Mouse (Mus musculus) liver, embryonic 11.5 days (tissue): ENCODE data around the gene Trpm3. TPM values are rescaled to one million over a fixed set of nuclear protein-coding genes. Genes with fewer than 3 reads are reported as not detected.

Experiments
- ATAC-seq: fragments of 200-750 bp; cut with Nextera tagmentation; replicated peaks from 2 replicates; pipeline ENCODE4 v1.8.0; 2017; ENCODE audit warnings: moderate number of reproducible peaks, mild to moderate bottlenecking, moderate TSS enrichment, moderate library complexity; ENCODE audit not compliant: low FRiP score
- DNase-seq: peaks from one replicate; pipeline ENCODE4 v3.0.0-alpha.2; 2017; ENCODE audit warnings: low spot score
- H3K27ac ChIP-seq: fragments of 300-500 bp; sonication (generic); 2 replicates; pipeline ENCODE4 v1.5.1; 2014; ENCODE audit warnings: mild to moderate bottlenecking, low read depth, low read length, control low read depth
- H3K27me3 ChIP-seq: fragments of 300-500 bp; sonication (generic); replicated peaks from 2 replicates; pipeline ENCODE4 v1.6.1; 2014; ENCODE audit warnings: low read length, mixed read lengths; ENCODE audit not compliant: control insufficient read depth, insufficient read depth
- H3K36me3 ChIP-seq: fragments of 300-500 bp; sonication (generic); 2 replicates; pipeline ENCODE4 v1.6.1; 2014; ENCODE audit warnings: mild to moderate bottlenecking, low read length, moderate library complexity, mixed read lengths; ENCODE audit not compliant: control insufficient read depth, insufficient read depth
- H3K4me1 ChIP-seq: fragments of 300-500 bp; sonication (generic); replicated peaks from 2 replicates; pipeline ENCODE4 v1.6.1; 2014; ENCODE audit warnings: low read length, mixed read lengths; ENCODE audit not compliant: control insufficient read depth, insufficient read depth
- H3K4me2 ChIP-seq: fragments of 300-500 bp; sonication (generic); 2 replicates; pipeline ENCODE4 v1.6.1; 2014; ENCODE audit warnings: mild to moderate bottlenecking, control low read depth, moderate library complexity
- H3K4me3 ChIP-seq: fragments of 300-500 bp; sonication (generic); 2 replicates; pipeline ENCODE4 v1.5.1; 2014; ENCODE audit warnings: low read depth, low read length, control low read depth
- H3K9ac ChIP-seq: fragments of 300-500 bp; sonication (generic); 2 replicates; pipeline ENCODE4 v1.6.1; 2014; ENCODE audit warnings: low read depth, low read length, control low read depth
- H3K9me3 ChIP-seq: fragments of 300-500 bp; sonication (generic); 2 replicates; pipeline ENCODE4 v1.6.1; 2016; ENCODE audit warnings: low read length, inconsistent platforms, mixed read lengths; ENCODE audit not compliant: control insufficient read depth
- WGBS: fragments of 180-500 bp; shearing (Covaris S2); extraction: QIAGEN DNeasy Blood & Tissue Kit; methylation state at CpG from one replicate; pipeline ENCODE4 v1.1.7; 2014; 5-methylcytosine and 5-hydroxymethylcytosine counted together
- polyA plus RNA-seq: library from polyadenylated mRNA; unstranded; fragments of >200 nt; fragmentation: Nextera tagmentation; extraction: Ambion mirVana; gene quantifications from 2 replicates; pipeline ENCODE4 v1.2.1, GENCODE M21; 2014

The Trpm3 gene
- polyA plus RNA-seq, 1 experiment from 2014 or later: 0.26 TPM

GRCm38 (mm10) chr19:22572396-22572795 lies 433.6 kb downstream of the Trpm3 start:
- no peak for DNase-seq
- H3K4me2 ChIP-seq: no peak overlapping the region
- WGBS: 78% methylated on average over 11 of the region's 11 CpGs
- no peak overlapping the region for H3K27ac ChIP-seq
- H3K36me3 ChIP-seq: no peaks in the 10 kb centered on the region
- H3K9me3 ChIP-seq: no peaks in the 10 kb centered on the region
- no peaks in the 10 kb centered on the region for H3K4me1 ChIP-seq
- H3K4me3 ChIP-seq: no peak overlapping the region
- no peak overlapping the region for H3K9ac ChIP-seq
- no peak for ATAC-seq
- H3K27me3 ChIP-seq: no peaks in the 10 kb centered on the region

GRCm38 (mm10) chr19:22572849-22573248 lies 434.0 kb downstream of the Trpm3 start:
- Histone ChIP-seq H3K9ac (no peak overlapping the region), H3K4me2 (no peak overlapping the region), H3K36me3 (no peaks in the 10 kb centered on the region), H3K27me3 (no peaks in the 10 kb centered on the region), H3K4me1 (no peaks in the 10 kb centered on the region), H3K4me3 (no peak overlapping the region), H3K9me3 (no peaks in the 10 kb centered on the region), H3K27ac (no peak overlapping the region)
- DNase-seq (no peak), ATAC-seq (no peak)
- 73% methylated on average over 2 of the region's 2 CpGs for WGBS

GRCm38 (mm10) chr19:22582120-22582745 lies 443.4 kb downstream of the Trpm3 start:
- Histone ChIP-seq H3K4me3 (no peak overlapping the region), H3K4me1 (no peaks in the 10 kb centered on the region), H3K4me2 (no peak overlapping the region), H3K27ac (no peak overlapping the region), H3K36me3 (no peaks in the 10 kb centered on the region), H3K9ac (no peak overlapping the region), H3K9me3 (no peaks in the 10 kb centered on the region), H3K27me3 (no peaks in the 10 kb centered on the region)
- DNase-seq (no peak), ATAC-seq (no peak)
- WGBS: 64% methylated on average over 4 of the region's 4 CpGs

GRCm38 (mm10) chr19:22594492-22594891 lies 455.6 kb downstream of the Trpm3 start:
- Histone ChIP-seq H3K4me2 (no peak overlapping the region), H3K36me3 (no peaks in the 10 kb centered on the region), H3K27ac (no peak overlapping the region), H3K9me3 (no peaks in the 10 kb centered on the region), H3K4me1 (no peaks in the 10 kb centered on the region), H3K9ac (no peak overlapping the region), H3K4me3 (no peak overlapping the region), H3K27me3 (no peaks in the 10 kb centered on the region)
- no peak for ATAC-seq
- DNase-seq: no peak
- 85% methylated on average over 3 of the region's 3 CpGs for WGBS

- no peaks in the 10 kb centered on the region for H3K9me3 ChIP-seq
- H3K27ac ChIP-seq: no peak overlapping the region
- WGBS: 51% methylated on average over 2 of the region's 2 CpGs
- DNase-seq (no peak), ATAC-seq (no peak)
- no peaks in the 10 kb centered on the region for H3K27me3 ChIP-seq
- no peaks in the 10 kb centered on the region for H3K4me1 ChIP-seq
- no peak overlapping the region for H3K9ac ChIP-seq
- H3K4me2 ChIP-seq: no peak overlapping the region
- H3K4me3 ChIP-seq: no peak overlapping the region
- H3K36me3 ChIP-seq: no peaks in the 10 kb centered on the region
These were observed 456.4 kb downstream of the Trpm3 start for GRCm38 (mm10) chr19:22595246-22595645.

GRCm38 (mm10) chr19:22596715-22597114 lies 457.9 kb downstream of the Trpm3 start:
- DNase-seq: no peak
- H3K4me2 ChIP-seq: no peak overlapping the region
- H3K4me1 ChIP-seq: no peaks in the 10 kb centered on the region
- H3K9me3 ChIP-seq: no peaks in the 10 kb centered on the region
- no peak overlapping the region for H3K4me3 ChIP-seq
- no peaks in the 10 kb centered on the region for H3K36me3 ChIP-seq
- H3K27ac ChIP-seq: no peak overlapping the region
- no peak for ATAC-seq
- no peak overlapping the region for H3K9ac ChIP-seq
- 41% methylated on average over 3 of the region's 3 CpGs for WGBS
- no peaks in the 10 kb centered on the region for H3K27me3 ChIP-seq

- no peak overlapping the region for H3K4me3 ChIP-seq
- WGBS: 19% methylated on average over 4 of the region's 4 CpGs
- H3K9ac ChIP-seq: no peak overlapping the region
- H3K4me1 ChIP-seq: no peaks in the 10 kb centered on the region
- no peaks in the 10 kb centered on the region for H3K36me3 ChIP-seq
- no peak overlapping the region for H3K27ac ChIP-seq
- no peaks in the 10 kb centered on the region for H3K27me3 ChIP-seq
- no peak for ATAC-seq
- H3K4me2 ChIP-seq: no peak overlapping the region
- no peak for DNase-seq
- no peaks in the 10 kb centered on the region for H3K9me3 ChIP-seq
These were observed 465.5 kb downstream of the Trpm3 start for GRCm38 (mm10) chr19:22604322-22604721.

- Histone ChIP-seq H3K4me1 (no peaks in the 10 kb centered on the region), H3K27ac (no peak overlapping the region), H3K9ac (no peak overlapping the region), H3K36me3 (no peaks in the 10 kb centered on the region), H3K4me2 (no peak overlapping the region), H3K4me3 (no peak overlapping the region), H3K9me3 (no peaks in the 10 kb centered on the region), H3K27me3 (no peaks in the 10 kb centered on the region)
- DNase-seq (no peak), ATAC-seq (no peak)
- 70% methylated on average over 5 of the region's 5 CpGs for WGBS
These were observed 469.3 kb downstream of the Trpm3 start for GRCm38 (mm10) chr19:22607985-22608684.

GRCm38 (mm10) chr19:22611621-22612020 lies 472.8 kb downstream of the Trpm3 start:
- 82% methylated on average over 2 of the region's 2 CpGs for WGBS
- Histone ChIP-seq H3K9me3 (no peaks in the 10 kb centered on the region), H3K27ac (no peak overlapping the region), H3K9ac (no peak overlapping the region), H3K36me3 (no peaks in the 10 kb centered on the region), H3K4me2 (no peak overlapping the region), H3K4me1 (no peaks in the 10 kb centered on the region), H3K27me3 (no peaks in the 10 kb centered on the region), H3K4me3 (no peak overlapping the region)
- DNase-seq (no peak), ATAC-seq (no peak)
